Mouse (Mus musculus): ENCODE measurements around the gene Fis1.

- no peak for TF ChIP-seq EP300 (IDR thresholded peaks at IDR 0.05)
- TF ChIP-seq CTCF (IDR thresholded peaks at IDR 0.05): no peak
These were observed 26.7 kb downstream of the Fis1 start for GRCm38 (mm10) chr5:136979762-136980161.

Data from lung, postnatal 0 days (tissue).